Mouse (Mus musculus): ENCODE data around the gene Sphk2.

DNA sequence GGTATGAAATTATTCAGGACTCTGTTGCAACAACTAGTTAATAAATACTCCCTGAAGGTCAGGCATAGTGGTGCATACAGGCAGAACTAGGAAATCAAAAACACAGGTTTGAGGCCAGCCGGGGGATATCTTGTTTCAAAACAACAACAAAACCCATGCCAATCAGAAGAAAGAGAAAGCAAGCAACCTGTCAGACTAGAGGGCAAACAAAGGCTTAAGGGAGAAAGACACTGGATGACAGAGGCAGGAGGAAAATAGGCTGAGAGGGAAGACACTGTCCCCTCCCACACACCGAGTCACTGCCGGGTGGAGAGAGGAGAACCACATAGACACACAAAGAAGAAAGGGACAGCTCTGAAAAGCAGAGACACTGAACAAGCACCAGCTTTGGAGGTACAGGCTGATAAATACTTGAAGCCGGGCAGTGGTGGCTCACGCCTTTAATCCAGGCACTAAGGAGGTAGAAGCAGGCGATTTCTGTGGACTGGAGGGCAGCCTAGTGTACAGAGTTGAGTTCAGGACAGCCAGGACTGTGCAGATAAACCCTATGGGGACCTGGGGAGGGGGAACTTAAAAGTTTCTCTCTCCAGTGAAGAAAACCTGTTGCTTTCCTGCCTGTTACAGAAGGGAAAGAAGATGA is 3.8 kb downstream of the Sphk2 start:
- TF ChIP-seq EP300 (IDR thresholded peaks at IDR 0.05; ENCODE audit: low read depth) (no peak), CTCF (IDR thresholded peaks at IDR 0.05; ENCODE audit: low read depth) (no peak)
